Mouse (Mus musculus): ENCODE data around the gene Slc25a33. TPM values are rescaled to one million over a fixed set of nuclear protein-coding genes. Genes with fewer than 3 reads are reported as not detected.

Slc25a33 gene
- polyA plus RNA-seq (2017; shearing (Covaris generic)), result 10 to 100 TPM in 1 of 2 experiments, 1 to 10 TPM in 1; 7.9 to 20.7 TPM

GRCm38 (mm10) chr4:149774094-149774470 is at the start of gene Slc25a33:
Gene Slc25a33, minus strand, starts transcription at chr4:149774277.

GRCm38 (mm10) chr4:149737383-149738324 is 36.4 kb downstream of the Slc25a33 start, which contains the start of gene Tmem201:
Gene Tmem201, minus strand, starts transcription at chr4:149738044.

GRCm38 (mm10) chr4:149702210-149702979 is 71.7 kb downstream of the Slc25a33 start, which contains the start of gene Pik3cd:
Gene Pik3cd, minus strand, starts transcription at chr4:149702571.

Other genes with a start within 250 kb of the Slc25a33 start
- 10 to 100 TPM in 1 of 2 experiments, 1 to 10 TPM in 1; 9.3 to 28.7 TPM for gene Clstn1, start 187.8 kb downstream of the Slc25a33 start, polyA plus RNA-seq (2017; shearing (Covaris generic))
- gene Pik3cd, start 71.7 kb downstream of the Slc25a33 start, polyA plus RNA-seq (2017; shearing (Covaris generic)), result 100 to 1,000 TPM; 196 to 241 TPM
- gene Tmem201, start 36.2 kb downstream of the Slc25a33 start, polyA plus RNA-seq (2017; shearing (Covaris generic)), result 10 to 100 TPM; 11.7 to 16.3 TPM
- gene Spsb1, start 180.8 kb upstream of the Slc25a33 start, polyA plus RNA-seq (2017; shearing (Covaris generic)), result 10 to 100 TPM; 13.8 to 16.3 TPM
- gene H6pd, start 234.7 kb upstream of the Slc25a33 start, polyA plus RNA-seq (2017; shearing (Covaris generic)), result 10 to 100 TPM in 1 of 2 experiments, 1 to 10 TPM in 1; 4.9 to 11.0 TPM

Measured in activated CD4-positive, CD25-positive, alpha-beta regulatory T cell (primary cell).